ENCODE assay signal across 11 mouse cellular contexts in the genomic region with DNA sequence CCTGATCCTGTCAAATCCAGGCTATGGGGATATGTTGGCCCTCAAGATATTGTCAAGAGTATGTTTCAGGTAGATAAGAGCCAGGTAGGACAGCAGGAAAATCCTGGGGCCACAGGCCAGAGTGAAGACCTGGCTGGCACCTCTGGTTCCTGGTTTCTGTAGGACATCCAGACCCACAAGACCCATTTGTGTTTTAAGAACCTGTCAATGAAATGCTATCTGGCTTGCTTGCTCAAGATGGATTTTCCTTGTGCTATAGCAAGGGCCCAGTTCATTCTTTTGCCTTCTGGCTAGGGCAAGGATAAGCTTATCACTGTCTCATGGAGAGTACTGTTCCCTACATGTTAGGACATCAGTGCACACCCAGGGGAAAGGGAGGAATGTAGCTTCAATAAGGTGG. TPM values are rescaled to one million over a fixed set of nuclear protein-coding genes. Genes with fewer than 3 reads are reported as not detected.
DNase-seq lines count a peak whose midpoint lies in the region; ATAC-seq and TF ChIP-seq lines count a peak whose summit lies in the region.
"Had no signal": no experiment of that assay in that cellular context is flagged by ENCODE, and none has a peak within 500 bp of the region (broad histone marks: within the 10 kb centered on the region; RNA-seq: fewer than 3 reads in every experiment).

No protein-coding gene starts in this region.

- H3K27ac ChIP-seq in hindbrain, embryonic 11.5 days (ENCODE audit: low read depth, low read length), result no peak overlapping the region
- H3K27ac ChIP-seq in hindbrain, embryonic 10.5 days, result no peak overlapping the region
- peak overlapping the region; percentile 75 for H3K27ac ChIP-seq in embryonic facial prominence, embryonic 14.5 days (replicated peaks; ENCODE audit: low read depth, low read length)
- H3K27ac ChIP-seq in hindbrain, embryonic 12.5 days, result peak overlapping the region; percentile 74
- H3K27ac ChIP-seq in midbrain, embryonic 15.5 days, result peak overlapping the region; percentile 73; the same call in 1 of the 2 replicates
- H3K27ac ChIP-seq in layer of hippocampus, adult 2 months, result no peak overlapping the region

- no peaks in the 10 kb centered on the region for H3K9me3 ChIP-seq in hindbrain, embryonic 11.5 days (ENCODE audit: control insufficient read depth, low read length)
- H3K9me3 ChIP-seq in hindbrain, embryonic 10.5 days, result 0 out of 2 replicates have a peak, but pooled peaks cover 3% of the 10 kb centered on the region
- no peaks in the 10 kb centered on the region for H3K9me3 ChIP-seq in embryonic facial prominence, embryonic 14.5 days (ENCODE audit: control insufficient read depth, low read length)
- no peaks in the 10 kb centered on the region for H3K9me3 ChIP-seq in hindbrain, embryonic 12.5 days (replicated peaks)
- no peaks in the 10 kb centered on the region for H3K9me3 ChIP-seq in midbrain, embryonic 15.5 days

- peaks cover 11% of the 10 kb centered on the region; the same call in 1 of the 2 replicates for H3K4me1 ChIP-seq in hindbrain, embryonic 11.5 days (replicated peaks; ENCODE audit: control insufficient read depth, insufficient read depth, low read length)
- H3K4me1 ChIP-seq in hindbrain, embryonic 10.5 days (replicated peaks), result peaks cover 67% of the 10 kb centered on the region
- H3K4me1 ChIP-seq in embryonic facial prominence, embryonic 14.5 days (ENCODE audit: control insufficient read depth, insufficient read depth, low read length), result peaks cover 43% of the 10 kb centered on the region
- H3K4me1 ChIP-seq in hindbrain, embryonic 12.5 days, result peaks cover 46% of the 10 kb centered on the region
- peaks cover 50% of the 10 kb centered on the region for H3K4me1 ChIP-seq in midbrain, embryonic 15.5 days

- no peak overlapping the region for H3K9ac ChIP-seq in hindbrain, embryonic 11.5 days (ENCODE audit: low read depth, low read length)
- H3K9ac ChIP-seq in embryonic facial prominence, embryonic 14.5 days (ENCODE audit: low read depth, low read length), result peak overlapping the region; percentile 97
- peak overlapping the region; percentile 35; the same call in 1 of the 2 replicates for H3K9ac ChIP-seq in hindbrain, embryonic 12.5 days
- H3K9ac ChIP-seq in midbrain, embryonic 15.5 days, result peak overlapping the region; percentile 27; the same call in 1 of the 2 replicates

- no peak for TF ChIP-seq CTCF in layer of hippocampus, adult 2 months (conservative IDR thresholded peaks at IDR 0.05)

- peak overlapping the region; percentile 26; the same call in 1 of the 2 replicates for H3K4me2 ChIP-seq in hindbrain, embryonic 11.5 days (replicated peaks; ENCODE audit: low read depth, low read length)
- H3K4me2 ChIP-seq in embryonic facial prominence, embryonic 14.5 days (ENCODE audit: low read depth, low read length), result peak overlapping the region; percentile 81
- H3K4me2 ChIP-seq in hindbrain, embryonic 12.5 days (replicated peaks), result peak overlapping the region; percentile 85
- H3K4me2 ChIP-seq in midbrain, embryonic 15.5 days, result peak overlapping the region; percentile 89

- H3K27me3 ChIP-seq in hindbrain, embryonic 11.5 days (ENCODE audit: control insufficient read depth, insufficient read depth, low read length), result peaks cover 24% of the 10 kb centered on the region
- peaks cover 93% of the 10 kb centered on the region for H3K27me3 ChIP-seq in hindbrain, embryonic 10.5 days (ENCODE audit: insufficient read depth, poor library complexity, severe bottlenecking)
- H3K27me3 ChIP-seq in embryonic facial prominence, embryonic 14.5 days (replicated peaks; ENCODE audit: control insufficient read depth, insufficient read depth, low read length), result no peaks in the 10 kb centered on the region
- peaks cover 16% of the 10 kb centered on the region for H3K27me3 ChIP-seq in hindbrain, embryonic 12.5 days
- H3K27me3 ChIP-seq in midbrain, embryonic 15.5 days (replicated peaks), result no peaks in the 10 kb centered on the region

- no peak for DNase-seq in hindbrain, embryonic 11.5 days (ENCODE audit: low spot score)
- no peak for DNase-seq in hindbrain, embryonic 10.5 days (ENCODE audit: low spot score)
- no peak for DNase-seq in embryonic facial prominence, embryonic 14.5 days (ENCODE audit: low spot score)
- DNase-seq in layer of hippocampus, adult 2 months (ENCODE audit: low spot score in 2 of 2), result no peak
- DNase-seq in layer of hippocampus, adult 8-10 months (ENCODE audit: low spot score in 2 of 2), result no peak
- DNase-seq: cerebellum, adult 18-20 months; liver had no signal

- no peaks in the 10 kb centered on the region for H3K36me3 ChIP-seq in hindbrain, embryonic 11.5 days (ENCODE audit: control insufficient read depth, insufficient read depth, low read length)
- peaks cover 21% of the 10 kb centered on the region for H3K36me3 ChIP-seq in hindbrain, embryonic 10.5 days
- H3K36me3 ChIP-seq in embryonic facial prominence, embryonic 14.5 days (ENCODE audit: control insufficient read depth, insufficient read depth, low read length), result peaks cover 38% of the 10 kb centered on the region
- peaks cover 30% of the 10 kb centered on the region for H3K36me3 ChIP-seq in hindbrain, embryonic 12.5 days
- H3K36me3 ChIP-seq in midbrain, embryonic 15.5 days (replicated peaks), result peaks cover 14% of the 10 kb centered on the region

- H3K4me3 ChIP-seq in hindbrain, embryonic 11.5 days (ENCODE audit: low read depth, low read length), result no peak overlapping the region
- H3K4me3 ChIP-seq in hindbrain, embryonic 10.5 days, result no peak overlapping the region
- peak overlapping the region; percentile 89 for H3K4me3 ChIP-seq in embryonic facial prominence, embryonic 14.5 days (ENCODE audit: low read depth, low read length)
- peak overlapping the region; percentile 15 for H3K4me3 ChIP-seq in hindbrain, embryonic 12.5 days
- no peak overlapping the region for H3K4me3 ChIP-seq in midbrain, embryonic 15.5 days
- H3K4me3 ChIP-seq in layer of hippocampus, adult 2 months, result no peak overlapping the region

- no peak for ATAC-seq in hindbrain, embryonic 11.5 days (ENCODE audit: low FRiP score)
- no peak for ATAC-seq in embryonic facial prominence, embryonic 14.5 days (ENCODE audit: low read depth)
- ATAC-seq in hindbrain, embryonic 12.5 days (ENCODE audit: low FRiP score), result no peak
- no peak for ATAC-seq in midbrain, embryonic 15.5 days (replicated peaks)
- no peak for ATAC-seq in CD4-positive, CD25-positive, alpha-beta regulatory T cell, adult 4 months

RNA-seq across cellular contexts. Expression of a gene that starts 3.5 kb away (rescaled TPM):
- 21.3 and 24.8 TPM in 2 replicates for polyA plus RNA-seq in hindbrain, embryonic 11.5 days (2014; fragmentation: Nextera tagmentation; extraction: Ambion mirVana)
- 12.7 and 15.5 TPM in 2 replicates for polyA plus RNA-seq in hindbrain, embryonic 10.5 days (2016; fragmentation: Nextera tagmentation; extraction: Ambion mirVana)
- polyA plus RNA-seq in embryonic facial prominence, embryonic 14.5 days (2014; fragmentation: Nextera tagmentation; extraction: Ambion mirVana), result 49.7 and 61.7 TPM in 2 replicates
- polyA plus RNA-seq in hindbrain, embryonic 12.5 days (2016; fragmentation: Nextera tagmentation; extraction: Ambion mirVana), result 40.9 and 49.9 TPM in 2 replicates
- polyA plus RNA-seq in midbrain, embryonic 15.5 days (2015; fragmentation: Nextera tagmentation; extraction: Ambion mirVana), result 30.4 and 30.7 TPM in 2 replicates
- total RNA-seq in layer of hippocampus, adult 2 months (2021), result 10 to 100 TPM; 14.2 to 16.9 TPM
- polyA plus RNA-seq in CD4-positive, CD25-positive, alpha-beta regulatory T cell, adult 4 months (2017; shearing (Covaris generic)), result not detected
- 10 to 100 TPM; 13.4 to 17.3 (median 14.7) TPM for total RNA-seq in layer of hippocampus, adult 8-10 months (2022)
- total RNA-seq: megakaryocyte, adult 5-6 weeks had no signal

Comparison
In these comparisons a context has a peak if more than half of its experiments do, and no peak if none do; other contexts are left out.
1. H3K27ac ChIP-seq: peak in embryonic facial prominence, embryonic 14.5 days (single experiment), hindbrain, embryonic 12.5 days (single experiment) and midbrain, embryonic 15.5 days (single experiment); none in hindbrain, embryonic 11.5 days (single experiment), hindbrain, embryonic 10.5 days (single experiment) and layer of hippocampus, adult 2 months (single experiment).
2. H3K4me3 ChIP-seq: peak in embryonic facial prominence, embryonic 14.5 days (single experiment) and hindbrain, embryonic 12.5 days (single experiment); none in hindbrain, embryonic 11.5 days (single experiment), hindbrain, embryonic 10.5 days (single experiment), midbrain, embryonic 15.5 days (single experiment) and layer of hippocampus, adult 2 months (single experiment).
3. H3K4me2 ChIP-seq: peak in every context shown above with its lines; median percentile 89 in midbrain, embryonic 15.5 days; 85 in hindbrain, embryonic 12.5 days; 81 in embryonic facial prominence, embryonic 14.5 days; 26 in hindbrain, embryonic 11.5 days.
4. RNA of a gene that starts 3.5 kb away (polyA plus RNA-seq): 49.7 to 61.7 TPM in embryonic facial prominence, embryonic 14.5 days, 40.9 to 49.9 TPM in hindbrain, embryonic 12.5 days, 30.4 to 30.7 TPM in midbrain, embryonic 15.5 days, 21.3 to 24.8 TPM in hindbrain, embryonic 11.5 days and 12.7 to 15.5 TPM in hindbrain, embryonic 10.5 days; not detected in CD4-positive, CD25-positive, alpha-beta regulatory T cell, adult 4 months; every median in the first group is over 10 times any median in the second.